Mouse (Mus musculus): ENCODE data around the gene Ndufs4.

The Ndufs4 gene

DNA sequence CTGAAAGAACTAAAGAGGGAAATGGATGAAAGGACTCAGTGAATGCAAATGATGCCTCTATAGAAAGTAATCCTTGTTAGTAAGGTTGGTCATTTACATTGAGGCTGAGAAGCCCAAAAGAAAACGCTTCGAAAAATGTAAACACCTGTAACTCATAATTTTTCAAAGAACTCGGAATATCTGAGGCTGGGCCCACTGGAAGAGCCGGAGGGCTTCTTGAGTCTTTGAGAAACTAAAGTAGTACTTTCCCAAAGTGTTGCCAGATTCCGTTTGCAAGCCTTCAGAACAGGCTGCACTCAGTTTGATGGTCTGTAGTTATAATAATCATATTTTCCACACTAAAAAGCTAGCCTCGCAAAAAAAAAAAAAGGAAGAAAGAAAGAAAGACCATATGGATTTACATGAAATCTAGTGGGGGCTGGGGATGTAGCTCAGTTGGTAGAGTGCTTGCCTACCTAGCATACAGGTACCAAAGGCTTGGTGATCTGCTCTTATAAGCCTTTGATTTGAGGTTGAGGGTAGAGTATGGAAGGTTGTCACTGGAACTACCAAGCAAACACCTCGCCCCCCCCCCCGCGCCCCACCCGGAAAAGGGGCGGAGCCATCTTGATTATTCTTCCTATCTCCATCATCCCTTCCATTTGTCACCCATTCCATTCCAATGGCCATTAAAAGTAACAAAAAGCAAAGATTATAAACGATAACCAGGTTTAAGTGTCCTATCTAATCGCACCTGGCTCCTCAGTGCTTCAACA is at the start of gene Ndufs4:
Gene Ndufs4, minus strand, starts transcription at position 48 of the 755 bp plus-strand sequence.
- DNase-seq, result no peak

DNA sequence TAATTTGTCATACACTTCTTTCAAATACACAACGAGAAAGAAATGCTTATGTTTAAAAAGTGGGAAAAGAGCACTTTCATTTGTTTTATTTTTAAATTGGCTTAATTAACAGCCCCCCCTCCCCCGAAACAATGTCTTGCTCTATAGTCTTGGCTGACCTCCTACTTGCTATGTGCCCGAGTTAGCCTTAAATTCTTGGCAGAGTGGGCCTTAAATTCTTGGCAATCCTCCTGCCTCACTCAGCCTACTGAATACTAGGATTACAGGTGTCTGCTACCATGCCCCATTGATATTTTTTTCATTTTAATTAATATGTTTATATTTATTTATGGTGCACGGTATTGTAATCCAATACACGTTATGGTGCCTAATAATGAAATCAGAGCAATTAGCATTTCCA is 44.4 kb upstream of the Ndufs4 start:
- no peak for DNase-seq

DNA sequence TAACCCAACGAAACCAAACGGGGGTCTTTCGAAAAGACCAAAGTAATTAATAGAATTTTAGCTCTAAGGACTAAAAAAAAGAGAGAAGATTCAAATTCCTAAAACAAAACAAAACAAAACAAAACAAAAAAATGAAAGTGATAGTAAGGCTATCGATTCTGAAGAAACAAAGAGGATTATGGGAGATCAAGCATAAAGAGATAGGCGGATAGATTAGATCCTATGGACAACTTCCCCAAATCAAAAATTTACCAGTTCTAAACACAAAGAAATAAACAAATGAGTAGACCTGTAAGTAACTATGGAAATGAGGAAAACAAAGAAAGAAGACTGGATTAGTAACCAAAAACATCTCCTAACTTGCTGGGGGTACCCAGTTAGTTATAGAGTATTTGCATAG is 37.2 kb upstream of the Ndufs4 start:
- no peak for DNase-seq

DNA sequence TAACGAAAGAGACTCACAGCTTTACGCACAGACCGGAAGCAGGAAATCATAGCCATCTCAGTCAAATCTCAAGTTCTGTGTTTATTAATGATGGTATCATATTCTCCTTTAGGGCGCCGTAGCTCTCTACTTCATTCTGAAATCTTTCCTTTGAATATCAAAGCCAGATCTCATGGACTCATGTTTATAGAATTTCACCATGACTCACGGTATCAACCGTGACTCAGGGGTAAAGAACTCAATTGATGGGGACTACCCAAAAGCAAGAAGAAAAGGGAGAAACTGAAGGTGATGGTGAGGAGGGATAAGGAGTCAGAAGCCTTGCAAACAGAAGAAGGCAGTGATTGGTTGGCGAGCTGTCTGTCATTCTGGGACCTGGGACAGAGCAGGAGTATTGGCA is 32.2 kb upstream of the Ndufs4 start:
- DNase-seq, result no peak

DNA sequence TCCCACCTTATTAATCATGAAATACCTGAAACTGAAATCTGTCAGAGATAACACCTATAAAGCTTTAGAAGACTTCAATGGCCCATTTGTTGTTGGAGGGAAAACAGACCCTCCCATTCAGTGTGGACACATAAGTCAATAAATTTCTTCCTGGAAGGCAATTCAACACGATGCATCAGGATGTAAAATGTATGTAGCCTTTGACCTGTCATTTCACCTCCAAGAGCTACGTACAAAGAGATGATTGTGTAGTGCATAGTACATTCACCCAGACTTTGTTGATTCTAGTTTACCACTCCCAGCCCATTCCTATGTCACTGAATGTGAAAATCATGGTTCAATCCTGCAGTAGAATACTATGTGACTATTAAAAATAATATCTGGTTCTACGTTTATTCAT is 31.3 kb upstream of the Ndufs4 start:
- DNase-seq, result no peak

DNA sequence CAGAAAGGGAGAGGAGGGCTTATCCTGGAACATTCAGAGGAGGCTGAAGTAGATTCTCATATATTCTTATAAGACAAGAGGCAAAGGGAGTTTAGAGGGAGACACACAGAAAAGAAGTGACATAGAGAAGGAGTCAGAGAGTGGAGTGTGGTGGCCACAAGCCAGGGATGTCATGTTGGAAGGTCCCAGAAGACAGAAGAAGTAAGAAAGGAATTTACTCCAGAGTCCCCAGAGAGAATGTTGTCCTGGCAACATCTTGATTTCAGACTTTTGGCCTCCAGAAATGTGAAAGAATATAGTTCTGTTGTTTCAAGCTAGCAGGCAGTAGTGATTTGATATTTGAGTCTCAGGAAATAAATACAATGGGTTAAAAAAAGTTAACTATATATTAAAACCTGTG is 24.3 kb upstream of the Ndufs4 start:
- DNase-seq, result no peak

DNA sequence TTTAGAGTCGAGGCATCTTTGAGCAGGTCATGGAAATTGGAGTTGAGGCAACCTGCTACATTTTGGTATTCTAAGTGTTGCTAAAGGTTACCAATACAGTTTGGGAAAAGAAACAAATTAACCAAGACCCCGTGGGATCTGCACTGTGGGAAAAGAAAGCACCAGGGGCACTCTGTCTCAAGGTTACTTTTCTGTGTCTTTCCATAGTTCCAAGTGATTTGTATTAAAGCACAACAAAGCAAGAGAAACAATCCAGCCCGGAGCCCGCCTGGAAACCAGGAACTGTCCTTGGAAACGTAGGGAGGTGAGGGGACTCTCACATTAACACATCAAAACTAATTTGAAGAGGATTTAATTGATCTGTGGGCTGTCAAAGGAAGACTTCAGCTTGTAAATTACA is 18.8 kb upstream of the Ndufs4 start:
- DNase-seq, result no peak

DNA sequence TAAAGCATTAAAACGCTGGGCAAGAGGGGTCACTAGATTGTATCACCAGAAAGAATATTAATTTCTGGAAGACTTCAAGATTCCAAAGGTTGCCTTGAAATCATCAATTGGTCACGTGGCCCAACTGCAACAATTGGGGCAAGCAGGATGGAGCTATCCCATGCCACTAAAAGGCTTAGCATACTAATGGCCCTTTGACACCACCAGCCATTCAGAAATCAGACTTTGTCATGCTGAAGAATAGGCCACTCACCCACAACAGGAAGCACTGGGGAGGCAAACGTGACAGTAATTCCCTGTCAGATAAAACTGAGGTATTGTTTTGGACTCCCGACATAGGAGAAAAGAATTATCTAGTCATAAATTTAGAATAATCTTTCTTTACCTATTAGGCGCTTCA is 18.4 kb upstream of the Ndufs4 start:
- DNase-seq, result no peak

DNA sequence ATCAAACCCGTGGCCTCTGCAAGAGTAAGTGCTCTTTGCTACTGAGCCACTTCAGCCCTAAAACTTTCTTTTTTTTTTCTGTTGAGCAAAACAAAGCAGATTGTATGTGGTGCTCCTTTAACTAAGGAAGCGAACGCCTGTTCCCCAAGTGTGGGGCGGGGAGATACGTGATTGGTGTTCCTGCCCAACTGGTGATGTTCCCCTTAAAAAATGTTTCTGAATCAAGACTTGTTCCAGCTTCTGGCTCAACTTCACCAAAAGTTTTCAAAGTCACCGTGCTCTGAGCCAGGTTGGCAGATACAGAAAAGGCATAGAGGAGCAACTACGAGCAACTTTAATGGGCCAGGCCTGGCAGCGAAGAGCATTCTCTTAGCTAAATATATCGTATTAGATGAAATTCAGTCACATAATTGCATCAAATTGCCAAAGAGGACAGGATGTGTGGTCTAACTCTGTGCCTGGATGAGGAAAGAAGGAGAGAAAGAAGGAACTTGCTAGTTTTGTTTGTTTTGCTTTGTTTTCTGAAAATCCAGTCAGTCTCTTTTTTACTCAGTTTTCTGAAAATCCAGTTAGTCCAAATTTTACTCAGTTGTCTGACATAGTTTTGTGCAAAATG is 17.1 kb upstream of the Ndufs4 start:
- DNase-seq, result no peak

DNA sequence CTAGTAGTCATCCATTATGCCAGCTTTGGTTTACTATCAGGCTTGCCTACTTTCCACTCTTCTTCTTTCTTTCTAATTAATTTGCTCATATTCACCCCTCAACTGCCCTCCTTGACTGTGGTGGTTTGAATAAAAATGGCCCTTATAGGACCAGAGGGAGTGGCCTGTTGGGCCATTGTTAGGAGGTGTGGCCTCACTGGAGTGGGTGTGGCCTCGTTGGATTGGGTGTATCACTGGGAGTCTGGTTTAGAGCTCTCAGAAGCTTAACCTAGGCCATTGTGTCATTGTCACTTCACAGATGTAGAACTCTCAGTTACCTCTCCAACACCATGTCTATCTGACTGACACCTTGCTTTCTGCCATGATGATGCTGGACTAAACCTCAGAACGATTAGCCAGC is 10.8 kb upstream of the Ndufs4 start:
- DNase-seq, result no peak

DNA sequence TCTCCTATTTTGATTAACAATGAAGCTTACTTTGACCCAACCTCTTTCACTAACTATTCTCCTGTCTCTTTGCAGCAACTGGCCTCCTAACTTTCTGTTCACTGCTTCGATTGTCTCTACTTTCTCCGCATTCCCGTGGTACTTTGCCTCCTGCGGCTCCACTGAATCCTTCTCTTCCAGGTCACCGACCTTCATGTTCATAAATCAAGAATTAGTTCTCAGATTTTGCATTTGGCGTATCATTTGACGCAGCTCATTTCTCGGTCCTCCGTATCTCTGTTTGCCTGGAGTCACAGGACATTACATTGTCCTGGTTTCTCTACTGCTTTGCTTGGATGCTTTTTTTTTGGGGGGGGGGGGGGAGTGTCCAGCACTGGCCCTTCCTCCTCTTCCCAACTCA is 9.2 kb upstream of the Ndufs4 start:
- DNase-seq, result no peak

DNA sequence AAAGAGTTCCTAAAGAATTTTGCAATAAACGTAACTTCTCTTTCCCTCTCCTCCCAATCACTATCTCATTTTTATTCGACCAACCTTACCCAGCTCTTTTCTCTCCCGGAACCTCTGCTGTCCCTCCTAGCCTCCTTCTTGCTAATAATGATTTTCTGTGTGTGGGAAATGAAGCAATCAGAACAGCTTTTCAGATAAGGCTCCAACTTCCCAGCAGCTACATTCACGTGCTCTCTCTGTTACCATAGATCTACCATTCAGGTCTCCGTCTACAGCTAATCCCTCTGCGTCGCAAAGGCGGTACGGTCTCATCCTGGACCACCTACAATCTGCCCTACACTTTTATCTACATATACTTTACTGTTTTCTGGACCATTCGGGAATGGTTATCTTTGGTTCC is 8.8 kb upstream of the Ndufs4 start:
- no peak for DNase-seq

DNA sequence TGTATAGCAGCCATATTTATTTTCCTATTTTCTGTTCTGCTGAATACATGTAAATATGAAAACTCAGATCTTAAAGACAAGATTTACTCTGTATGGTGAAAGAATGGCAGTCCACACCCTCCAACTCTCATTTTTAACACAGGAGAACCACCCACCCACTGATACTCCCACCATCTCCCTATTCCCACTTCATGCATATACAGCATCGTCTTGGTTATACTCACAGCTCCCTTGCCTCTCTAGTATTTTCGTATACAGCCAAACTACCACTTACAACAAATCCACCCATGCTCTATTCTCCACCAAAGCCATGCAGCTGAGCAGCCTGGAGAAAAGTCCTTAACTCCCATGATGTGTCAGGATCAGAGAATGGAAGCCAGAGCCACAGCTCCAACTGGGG is 6.7 kb upstream of the Ndufs4 start:
- no peak for DNase-seq

DNA sequence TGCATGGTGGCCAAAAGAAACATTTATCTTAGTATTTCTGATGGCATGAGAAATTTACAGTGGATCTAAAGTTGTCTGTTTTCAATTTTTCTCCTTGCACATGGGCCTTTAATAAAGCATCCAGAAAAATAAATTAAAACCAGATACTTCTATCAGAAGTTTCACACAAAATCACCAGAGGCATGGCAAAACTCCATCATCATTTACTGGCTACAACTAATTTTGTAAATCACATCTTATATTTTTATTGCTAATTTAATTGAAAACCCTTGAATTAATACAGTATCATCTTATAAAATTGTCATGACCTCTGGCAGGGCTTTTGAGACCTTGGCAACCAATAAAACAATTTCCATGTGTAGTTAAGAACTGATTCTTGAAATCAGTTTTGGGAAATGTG is 4.4 kb upstream of the Ndufs4 start:
- no peak for DNase-seq

DNA sequence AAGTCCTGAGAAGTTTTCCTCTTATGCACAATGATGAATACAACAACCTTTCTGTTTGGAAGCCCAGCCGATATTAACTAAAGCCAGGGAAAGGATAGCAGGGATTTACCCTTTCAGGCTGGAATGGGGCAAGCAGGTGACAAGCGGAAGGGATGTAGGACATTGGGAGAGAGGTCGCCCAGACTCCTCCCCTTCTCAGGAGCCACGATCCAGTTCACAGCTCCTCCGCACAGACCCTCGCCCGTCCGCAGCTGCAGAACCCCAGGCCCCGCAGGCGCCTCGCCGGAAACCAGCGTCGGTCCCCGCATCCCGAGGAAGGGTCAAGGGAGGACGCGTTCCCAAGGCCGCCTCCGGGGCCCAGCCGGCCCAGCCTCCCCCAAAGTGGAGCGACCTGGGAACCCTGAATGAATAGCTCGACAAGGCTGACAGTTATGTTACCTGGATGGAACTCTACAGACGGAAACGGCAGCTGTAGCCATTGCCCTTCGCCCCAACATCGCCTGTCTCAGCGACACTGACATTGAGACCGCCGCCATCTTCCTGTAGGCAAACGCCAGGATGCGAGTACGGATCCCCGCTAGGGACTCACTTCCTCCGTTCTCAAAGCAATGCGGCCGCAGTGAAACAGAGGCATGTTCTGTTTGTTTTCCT is 412 bp downstream of the Ndufs4 start:
- peak; percentile 89 for DNase-seq

DNA sequence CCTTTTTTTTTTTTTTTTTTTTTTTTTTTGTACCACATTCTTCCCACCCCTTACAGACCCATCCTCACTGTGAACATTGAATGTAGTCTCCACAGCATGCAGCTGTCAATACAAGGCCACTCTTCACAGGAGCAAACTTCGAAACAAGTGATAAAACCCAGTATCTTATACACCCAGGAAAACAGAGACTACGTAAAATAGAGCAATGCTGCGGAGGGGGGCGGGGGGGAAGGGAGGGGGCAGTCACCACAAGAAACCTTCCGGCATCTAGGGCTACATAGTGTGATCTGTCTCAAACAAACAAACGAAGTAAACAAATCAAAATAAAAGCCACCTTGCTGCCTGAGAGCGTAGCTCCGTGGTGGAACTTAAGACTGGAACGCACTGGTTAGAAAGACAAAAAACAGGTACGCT is 977 bp downstream of the Ndufs4 start:
- DNase-seq, result no peak

DNA sequence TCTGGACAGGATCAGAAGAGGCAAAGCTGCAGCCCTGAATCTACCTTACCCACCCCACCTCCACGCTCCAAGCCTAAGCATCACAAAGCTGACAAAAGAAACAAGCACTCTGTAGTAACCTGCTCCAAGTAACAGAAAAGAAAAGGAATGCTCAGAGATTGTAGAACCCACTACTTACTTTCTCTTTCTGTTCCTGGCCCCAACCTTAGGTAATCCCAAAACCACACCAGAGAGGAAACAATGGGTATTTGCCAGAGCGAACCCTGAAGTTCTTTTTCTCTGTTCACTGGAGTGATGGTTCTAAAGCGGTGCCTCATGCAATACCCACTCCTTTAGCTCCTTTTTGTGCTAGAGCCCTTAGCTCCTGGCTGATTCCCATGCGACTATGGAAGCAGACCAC is 11.5 kb downstream of the Ndufs4 start:
- DNase-seq, result no peak

DNA sequence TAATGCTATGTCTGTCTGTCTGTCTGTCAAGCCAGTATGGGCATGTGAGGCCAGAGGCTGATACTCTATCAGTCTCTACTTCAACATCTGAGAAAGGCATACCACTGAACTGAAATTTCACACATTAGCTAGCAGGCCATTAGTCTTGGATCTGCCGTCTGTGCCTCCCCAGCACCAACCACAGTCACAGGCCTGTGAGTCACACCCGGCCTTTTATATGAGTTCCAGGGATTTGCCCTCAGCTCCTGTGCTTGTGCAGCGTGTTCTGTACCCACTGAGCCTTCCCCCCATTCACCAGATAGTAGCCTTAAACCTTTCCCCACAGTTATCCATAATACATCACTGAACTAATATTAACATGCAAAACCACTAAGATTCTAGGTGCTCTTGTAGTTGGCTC is 26.0 kb downstream of the Ndufs4 start:
- DNase-seq, result no peak

DNA sequence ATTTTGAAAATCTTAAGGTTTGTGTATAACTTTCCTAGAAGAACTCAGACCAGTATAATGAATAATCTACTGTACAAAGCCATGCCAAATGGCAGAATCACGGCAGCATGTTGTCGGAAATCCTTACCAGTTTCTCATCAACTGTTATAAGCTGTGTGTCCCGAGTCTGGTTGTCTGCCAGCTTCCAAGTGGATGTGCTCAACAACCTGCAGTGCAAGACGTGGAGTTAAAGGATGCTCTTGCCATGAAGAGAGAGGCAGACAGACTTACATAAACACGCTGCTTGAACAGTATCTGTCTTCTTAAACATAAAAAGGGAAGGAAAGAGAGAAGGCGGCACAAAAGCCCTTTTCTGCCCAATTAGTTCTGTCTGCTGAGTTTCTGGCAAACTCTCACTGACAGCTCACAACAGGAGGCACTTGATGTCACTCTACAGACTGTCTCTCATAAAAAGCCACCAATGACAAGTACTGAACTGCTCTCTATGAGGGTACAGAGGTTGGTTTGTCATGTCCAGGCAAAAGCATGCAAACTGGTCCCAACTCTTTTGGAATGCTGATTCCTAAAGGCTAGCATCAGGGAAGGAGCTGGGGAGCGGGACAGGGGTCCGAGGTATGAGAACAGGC is 36.6 kb downstream of the Ndufs4 start:
- DNase-seq, result no peak

DNA sequence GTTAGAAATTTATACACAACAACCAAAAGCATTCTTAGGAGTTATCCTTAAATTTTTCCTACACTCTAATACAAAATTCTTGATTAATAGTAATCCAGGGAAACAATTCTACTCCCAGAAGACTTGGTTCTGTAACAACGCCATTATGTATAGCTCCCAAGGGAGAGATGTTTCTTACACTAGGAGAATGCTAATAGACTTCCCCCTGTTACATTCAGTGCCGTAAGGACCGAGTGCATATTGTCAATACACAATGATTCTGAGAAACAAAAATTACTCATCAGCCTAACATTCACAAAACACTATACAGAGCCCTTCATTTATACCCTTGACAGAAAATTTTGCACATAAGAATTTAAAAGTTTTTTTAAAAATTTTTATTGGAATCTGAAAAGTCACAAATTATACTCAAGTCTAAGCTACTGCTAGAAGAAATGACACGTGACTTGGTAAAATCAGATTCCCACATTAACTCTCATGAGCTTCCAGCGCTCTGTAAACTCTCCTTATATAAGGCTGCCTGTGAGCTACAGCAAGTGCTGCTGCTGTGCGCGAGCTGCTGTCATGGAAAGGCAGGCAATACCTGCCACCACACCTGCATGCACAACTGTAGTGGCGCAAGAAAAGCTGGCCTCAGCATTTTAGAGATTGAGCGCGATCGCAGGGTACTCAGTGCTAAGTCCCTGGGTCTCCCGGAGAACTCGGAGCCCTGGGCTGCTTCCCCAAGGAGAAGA is 42.9 kb downstream of the Ndufs4 start:
- no peak for DNase-seq

DNA sequence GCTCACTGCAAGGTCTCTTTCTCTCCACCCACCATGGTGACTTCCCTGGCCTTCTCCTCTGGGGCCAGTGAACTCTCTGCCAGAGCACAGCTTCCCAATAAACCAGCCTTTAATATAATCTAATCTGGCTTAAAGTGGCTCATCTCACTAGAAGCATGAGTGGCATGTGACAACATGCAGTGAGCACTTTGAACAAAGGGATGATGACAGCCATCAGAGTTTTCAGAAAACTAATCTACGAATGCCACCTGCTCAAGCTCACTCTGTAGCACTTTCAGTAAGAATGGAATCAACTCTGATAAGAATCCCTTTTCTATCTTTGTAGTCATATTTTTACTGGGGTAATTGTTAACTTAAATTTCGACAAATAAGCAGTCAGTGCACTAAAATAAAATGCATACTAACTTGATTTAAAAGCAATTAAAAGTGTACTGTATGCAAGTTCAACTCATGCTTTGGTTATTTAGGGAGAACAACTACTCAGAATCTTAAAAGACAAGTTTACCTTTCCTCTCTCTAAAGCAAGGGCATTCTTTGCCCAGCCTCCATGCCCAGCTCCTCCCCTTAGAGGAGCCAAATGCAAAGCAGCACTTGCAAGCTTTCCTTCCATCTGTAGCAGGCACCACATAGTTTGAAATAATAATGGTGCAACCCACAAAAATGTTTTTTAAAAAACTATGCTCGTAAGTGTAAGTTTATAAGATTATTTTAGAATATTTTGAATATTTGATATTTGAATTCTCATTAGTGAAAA is 43.7 kb downstream of the Ndufs4 start:
- no peak for DNase-seq

DNA sequence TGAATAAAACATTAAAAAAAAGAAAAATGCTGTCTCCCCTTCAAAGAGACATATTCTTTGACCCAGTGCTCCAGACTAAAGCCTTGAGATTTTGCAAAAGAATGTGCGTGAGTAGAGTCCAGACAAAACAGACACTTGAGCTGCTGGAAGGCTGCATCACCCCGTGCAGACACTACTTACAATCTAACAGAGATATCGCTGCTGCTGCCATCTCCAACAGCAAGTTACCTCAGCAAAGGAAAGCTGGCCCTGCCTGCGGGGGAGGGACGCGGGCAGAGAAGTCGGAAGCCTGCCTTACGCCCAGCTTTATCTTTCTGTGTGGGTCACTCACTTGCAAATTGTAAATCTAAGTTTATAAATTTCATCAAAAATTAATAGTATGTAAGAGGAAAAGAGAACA is 45.1 kb downstream of the Ndufs4 start:
- DNase-seq, result no peak
